Comparison of ENCODE assay signal across 12 mouse cellular contexts in genomic region chr6:145432711-145433708, GRCm38 (mm10).
DNase-seq lines count a peak whose midpoint lies in the region; ATAC-seq and TF ChIP-seq lines count a peak whose summit lies in the region.
"Had no signal": no experiment of that assay in that cellular context is flagged by ENCODE, and none has a peak within 500 bp of the region (broad histone marks: within the 10 kb centered on the region; RNA-seq: fewer than 3 reads in every experiment).

No protein-coding gene starts in this region.

- H3K4me2 ChIP-seq in limb, embryonic 12.5 days = peak overlapping the region; percentile 6
- H3K4me2 ChIP-seq: neural tube, embryonic 12.5 days had no signal

- TF ChIP-seq POLR2A in testis, adult 2 months (IDR thresholded peaks at IDR 0.05; ENCODE audit: control insufficient read depth, low read depth, low read length) = no peak
- no peak for TF ChIP-seq POLR2A in embryonic fibroblast, embryonic 13.5 days (IDR thresholded peaks at IDR 0.05; ENCODE audit: low read depth, low read length)

- no peak overlapping the region for H3K9ac ChIP-seq in limb, embryonic 12.5 days (replicated peaks)
- H3K9ac ChIP-seq: neural tube, embryonic 12.5 days had no signal

- no peak for DNase-seq in testis, postnatal 14 days (ENCODE audit: low spot score)
- no peak for DNase-seq in adrenal gland, adult (ENCODE audit: inconsistent age in 2 of 2, low spot score in 1 of 2)
- DNase-seq in urinary bladder, postnatal 10 days (ENCODE audit: low spot score) = no peak
- DNase-seq: gastrocnemius, postnatal 36 days; kidney, postnatal 4 days; right cerebral cortex, postnatal 4 days had no signal

- 32% methylated on average over 11 of the region's 11 CpGs for WGBS in limb, embryonic 12.5 days

- H3K9me3 ChIP-seq in limb, embryonic 12.5 days = no peaks in the 10 kb centered on the region
- H3K9me3 ChIP-seq: neural tube, embryonic 12.5 days had no signal

- peak; percentile 84 for ATAC-seq in limb, embryonic 12.5 days (ENCODE audit: insufficient number of reproducible peaks, insufficient read depth, low FRiP score, low TSS enrichment, low read depth)
- ATAC-seq in monocyte, adult 5-6 weeks (replicated peaks; ENCODE audit: insufficient number of reproducible peaks, low FRiP score, low TSS enrichment, poor library complexity, severe bottlenecking) = no peak
- ATAC-seq: lung, postnatal 0 days had no signal

- H3K27ac ChIP-seq in testis, adult 2 months (ENCODE audit: control insufficient read depth, insufficient read depth, low read depth, low read length) = no peak overlapping the region
- peak overlapping the region; percentile 85 for H3K27ac ChIP-seq in embryonic fibroblast, embryonic 13.5 days (ENCODE audit: insufficient read depth, low read length)
- peak overlapping the region; percentile 82 for H3K27ac ChIP-seq in limb, embryonic 12.5 days
- H3K27ac ChIP-seq: neural tube, embryonic 12.5 days had no signal

- TF ChIP-seq CTCF in testis, adult 2 months (IDR thresholded peaks at IDR 0.05; ENCODE audit: control insufficient read depth, insufficient read depth, insufficient replicate concordance, low read depth, low read length) = no peak
- TF ChIP-seq CTCF in embryonic fibroblast, embryonic 13.5 days (IDR thresholded peaks at IDR 0.05; ENCODE audit: borderline replicate concordance, insufficient read depth, low read length) = no peak

- H3K4me1 ChIP-seq in testis, adult 2 months (ENCODE audit: control insufficient read depth, insufficient read depth, low read length) = peaks cover 2% of the 10 kb centered on the region
- peaks cover 7% of the 10 kb centered on the region for H3K4me1 ChIP-seq in embryonic fibroblast, embryonic 13.5 days (ENCODE audit: control insufficient read depth, insufficient read depth, low read length)
- peaks cover 30% of the 10 kb centered on the region for H3K4me1 ChIP-seq in limb, embryonic 12.5 days (replicated peaks)
- H3K4me1 ChIP-seq: neural tube, embryonic 12.5 days had no signal

- H3K36me3 ChIP-seq in testis, adult 2 months (ENCODE audit: control insufficient read depth, insufficient read depth, low read length) = no peaks in the 10 kb centered on the region
- no peaks in the 10 kb centered on the region for H3K36me3 ChIP-seq in limb, embryonic 12.5 days
- H3K36me3 ChIP-seq: neural tube, embryonic 12.5 days had no signal

- peak overlapping the region; percentile 72 for H3K4me3 ChIP-seq in testis, adult 2 months (ENCODE audit: control insufficient read depth, low read depth, low read length)
- H3K4me3 ChIP-seq in embryonic fibroblast, embryonic 13.5 days (ENCODE audit: insufficient read depth, low read length) = no peak overlapping the region
- no peak overlapping the region for H3K4me3 ChIP-seq in limb, embryonic 12.5 days (replicated peaks)
- H3K4me3 ChIP-seq: neural tube, embryonic 12.5 days had no signal

- no peaks in the 10 kb centered on the region for H3K27me3 ChIP-seq in testis, adult 2 months (ENCODE audit: control insufficient read depth, insufficient read depth, low read length)
- no peaks in the 10 kb centered on the region; the same call in 1 of the 2 replicates for H3K27me3 ChIP-seq in limb, embryonic 12.5 days
- H3K27me3 ChIP-seq: neural tube, embryonic 12.5 days had no signal
